Mouse (Mus musculus) CD8-positive naive resting alpha-beta T cell, adult 57 days (primary cell): Measurements from ENCODE around the gene Esp24. TPM values are rescaled to one million over a fixed set of nuclear protein-coding genes. Genes with fewer than 3 reads are reported as not detected.

Experiments
- total RNA-seq: library from RNA; stranded (reverse); gene quantifications from one replicate; pipeline ENCODE4 v1.2.4, GENCODE M21; 2023

Gene Esp24
- not detected for total RNA-seq

GRCm38 (mm10) chr17:39036395-39036794 lies at the start of gene Esp24:
Gene Esp24, plus strand, starts transcription at chr17:39036695.

GRCm38 (mm10) chr17:39043241-39043640 lies 6.7 kb downstream of the Esp24 start, which contains the start of gene Gm21903:
Gene Gm21903, minus strand, starts transcription at chr17:39043341.

GRCm38 (mm10) chr17:39076937-39077336 lies 40.4 kb downstream of the Esp24 start, which contains the start of gene Esp23:
Gene Esp23, minus strand, starts transcription at chr17:39077037.

Other genes with a start within 250 kb of the Esp24 start
- not detected for gene Gm21903, start 6.6 kb downstream of the Esp24 start, total RNA-seq
- gene Esp23, start 40.3 kb downstream of the Esp24 start, total RNA-seq: not detected
- gene Esp22, start 58.6 kb downstream of the Esp24 start, total RNA-seq: not detected